Mouse (Mus musculus) layer of hippocampus, adult 2 months (tissue): ENCODE results near the gene Fam32a. TPM values are rescaled to one million over a fixed set of nuclear protein-coding genes. Genes with fewer than 3 reads are reported as not detected.

ENCODE experiments used
- DNase-seq, 2 experiments: peaks; one replicate each; pipeline ENCODE4 v3.0.0; 2022; ENCODE audit warnings: low spot score in 2 of 2
- H3K27ac ChIP-seq: fragments of 200-600 bp; 2 replicates; pipeline ENCODE4 v1.8.1; 2022
- H3K4me3 ChIP-seq: fragments of 200-600 bp; 2 replicates; pipeline ENCODE4 v1.8.1; 2022; ENCODE audit warnings: mild to moderate bottlenecking
- CTCF ChIP-seq: fragments of 200-600 bp; conservative IDR thresholded peaks from 2 replicates; pipeline ENCODE4 v1.8.1; 2022; ENCODE audit warnings: antibody characterized with exemption, mild to moderate bottlenecking, moderate library complexity
- total RNA-seq, 2 experiments: library from RNA; stranded (reverse); gene quantifications; 2 replicates each; pipeline ENCODE4 v1.2.3; 2021

The Fam32a gene
- total RNA-seq, 2 experiments from 2014 or later = 56.1 to 63.4 TPM

DNA sequence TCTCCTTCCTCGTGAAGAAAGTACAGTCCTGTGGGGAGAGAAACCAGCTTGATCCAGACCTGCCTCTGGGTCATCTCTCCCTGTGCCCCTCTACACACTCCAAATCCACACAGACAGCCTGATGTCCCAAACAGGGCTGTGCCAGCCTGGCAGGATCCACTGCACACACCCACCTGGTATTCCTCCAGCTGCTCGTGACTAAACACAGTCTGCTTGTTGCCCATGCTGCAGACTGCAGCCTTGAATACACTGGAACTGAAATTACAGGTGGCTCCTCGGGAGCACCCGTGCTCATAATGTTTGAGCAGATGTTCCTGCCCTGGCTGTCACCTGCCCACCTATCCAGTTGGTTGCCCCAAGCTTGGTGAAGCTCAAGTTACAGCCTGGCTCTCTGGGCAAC lies 6.8 kb upstream of the Fam32a start, which contains the start of gene Cib3:
Gene Cib3, minus strand, starts transcription at position 87 of the 400 bp plus-strand sequence.
- no peak for TF ChIP-seq CTCF
- DNase-seq = peak in 1 of 2 experiments; percentile 18

DNA sequence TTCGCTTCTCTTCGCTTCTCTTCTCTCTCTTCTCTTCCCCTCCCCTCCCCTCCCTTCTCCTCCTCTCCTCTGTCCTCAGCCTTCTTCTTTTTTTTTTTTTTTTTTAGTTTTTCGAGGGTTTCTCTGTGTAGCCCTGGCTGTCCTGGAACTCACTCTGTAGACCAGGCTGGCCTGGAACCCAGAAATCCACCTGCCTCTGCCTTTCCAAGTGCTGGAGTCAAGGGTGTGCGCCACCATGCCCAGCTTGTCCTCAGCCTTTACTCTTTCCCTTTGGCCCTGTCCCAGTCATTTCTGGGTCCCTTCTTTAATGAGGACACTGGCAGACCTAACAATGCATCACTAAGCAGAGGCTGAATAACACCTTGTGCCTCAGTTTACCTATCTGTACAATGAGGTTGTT lies 6.0 kb upstream of the Fam32a start, which contains the start of gene Gm11034:
Gene Gm11034, minus strand, starts transcription at position 101 of the 400 bp plus-strand sequence.
- H3K4me3 ChIP-seq = no peak within 1 kb of the TSS
- no peak for DNase-seq
- H3K27ac ChIP-seq = no peak within 1 kb of the TSS
- no peak for TF ChIP-seq CTCF

More for the DNA sequence above, 6.8 kb upstream of the Fam32a start, which contains the start of gene Cib3:
- Histone ChIP-seq H3K27ac (no peak within 1 kb of the TSS), H3K4me3 (no peak within 1 kb of the TSS)

DNA sequence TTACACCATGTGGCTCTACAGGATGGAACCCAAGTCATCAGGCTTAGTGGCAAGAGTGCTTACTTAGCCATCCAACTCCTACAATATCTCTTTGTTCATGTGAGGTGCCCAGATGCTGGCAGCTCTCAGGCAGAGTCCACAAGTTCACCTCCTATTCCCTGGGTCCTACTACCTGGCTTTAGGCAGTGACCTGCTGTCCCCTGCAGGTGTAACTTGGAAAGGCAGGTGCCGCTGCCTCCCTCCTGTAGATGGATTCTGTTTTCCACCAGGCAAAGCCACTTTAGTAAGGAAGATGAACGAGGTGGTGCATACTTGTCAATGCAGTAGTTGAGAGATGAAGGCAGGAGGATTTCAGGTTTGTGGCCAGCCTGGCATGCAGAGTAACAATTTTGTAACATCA lies 4.5 kb upstream of the Fam32a start:
- peak; percentile 51 for TF ChIP-seq CTCF
- H3K4me3 ChIP-seq = no peak overlapping the region
- no peak for DNase-seq
- H3K27ac ChIP-seq = no peak overlapping the region

DNA sequence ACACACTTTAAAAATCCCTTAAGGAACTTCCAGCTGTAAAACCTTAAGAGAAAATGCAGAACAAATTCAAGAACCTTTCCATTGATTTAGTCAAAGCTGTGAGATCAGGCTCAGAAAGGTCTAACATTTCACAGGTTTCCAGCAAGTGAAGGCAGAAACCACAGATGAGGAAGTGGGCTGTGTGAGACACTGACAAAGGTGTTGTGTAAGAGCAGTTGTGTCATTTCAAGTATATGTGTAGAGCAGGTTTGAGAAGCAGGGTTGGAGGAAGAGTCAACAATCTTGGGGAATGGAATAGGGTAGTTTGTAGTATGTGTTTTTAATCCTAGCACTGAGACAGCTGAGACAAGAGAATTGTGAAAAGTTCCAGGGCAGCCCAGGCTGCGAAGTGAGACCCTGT lies 3.7 kb upstream of the Fam32a start:
- H3K4me3 ChIP-seq = no peak overlapping the region
- TF ChIP-seq CTCF = no peak
- no peak overlapping the region for H3K27ac ChIP-seq
- no peak for DNase-seq

DNA sequence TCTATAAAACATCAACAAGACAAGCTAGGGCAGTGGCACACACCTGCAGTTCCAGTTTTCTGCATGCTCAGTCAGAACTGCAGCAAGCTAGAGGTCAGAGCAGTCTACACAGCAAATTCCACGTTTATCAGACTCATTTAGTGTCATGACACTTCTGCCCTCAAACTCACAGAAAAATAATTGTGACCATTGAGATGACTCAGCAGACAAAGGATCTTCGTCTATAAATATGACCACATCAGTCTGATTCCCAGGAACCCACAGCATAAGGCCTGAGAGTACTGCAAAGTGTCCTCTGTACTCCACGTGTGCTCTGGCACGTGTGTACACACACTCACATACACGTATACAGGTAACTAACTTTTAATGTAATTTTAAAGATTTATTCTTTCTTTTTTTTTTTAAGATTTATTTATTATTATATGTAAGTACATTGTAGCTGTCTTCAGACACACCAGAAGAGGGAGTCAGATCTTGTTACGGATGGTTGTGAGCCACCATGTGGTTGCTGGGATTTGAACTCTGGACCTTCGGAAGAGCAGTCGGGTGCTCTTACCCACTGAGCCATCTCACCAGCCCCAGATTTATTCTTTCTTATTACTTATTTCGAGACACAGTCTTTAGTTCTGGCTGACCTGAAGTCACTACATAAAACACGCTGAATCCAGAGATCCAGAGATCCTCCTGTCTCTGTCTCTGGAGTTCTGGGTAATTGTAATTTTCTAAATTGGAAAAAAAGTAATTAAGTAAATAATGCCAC lies 569 bp upstream of the Fam32a start:
- TF ChIP-seq CTCF = 0 out of 2 replicates have a peak, but pooled peaks have one; percentile 9
- no peak for DNase-seq
- H3K4me3 ChIP-seq = peak overlapping the region; percentile 78
- H3K27ac ChIP-seq = peak overlapping the region; percentile 86

DNA sequence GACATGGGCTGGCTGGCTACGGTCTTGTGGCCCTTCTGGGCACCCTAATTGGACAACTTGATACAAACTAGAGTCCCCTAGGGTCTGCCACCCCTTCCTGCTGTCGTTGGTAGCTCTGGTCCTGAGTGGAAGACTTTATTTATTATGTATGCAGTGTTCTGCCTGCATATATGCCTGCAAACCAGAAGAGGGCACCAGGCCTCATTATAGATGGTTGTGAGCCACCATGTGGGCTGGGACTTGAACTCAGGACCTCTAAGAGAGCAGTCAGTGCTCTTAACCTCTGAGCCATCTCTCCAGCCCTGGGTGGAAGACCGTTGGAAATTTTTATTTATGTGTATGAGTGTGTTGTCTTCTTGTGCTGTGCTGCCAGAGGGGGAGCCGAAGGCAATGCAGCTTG lies 1.2 kb downstream of the Fam32a start:
- peak; percentile 60 for TF ChIP-seq CTCF
- Histone ChIP-seq H3K27ac (no peak overlapping the region), H3K4me3 (peak overlapping the region; percentile 78; the same call in 1 of the 2 replicates)
- DNase-seq = no peak

DNA sequence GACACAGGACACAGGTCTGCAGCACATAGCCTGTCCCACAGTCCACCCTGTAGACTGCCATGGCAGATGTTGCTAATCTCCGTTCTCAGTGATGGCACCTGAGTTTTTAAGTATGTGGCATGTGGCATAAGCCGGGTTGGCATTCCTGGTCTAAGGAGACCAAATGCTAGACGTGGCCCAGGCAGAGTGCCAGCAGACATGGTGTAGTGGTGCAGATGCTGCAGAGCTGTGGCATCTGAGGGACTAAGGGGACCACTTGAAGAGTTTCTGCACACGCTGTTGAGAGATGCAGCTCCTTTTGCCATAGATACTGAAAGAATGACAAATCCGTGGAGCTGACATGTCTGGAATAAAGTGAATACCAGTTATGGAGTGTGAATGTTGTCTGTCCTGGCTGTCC lies 3.1 kb downstream of the Fam32a start:
- DNase-seq = no peak
- Histone ChIP-seq H3K27ac (no peak overlapping the region), H3K4me3 (no peak overlapping the region)
- TF ChIP-seq CTCF = no peak

DNA sequence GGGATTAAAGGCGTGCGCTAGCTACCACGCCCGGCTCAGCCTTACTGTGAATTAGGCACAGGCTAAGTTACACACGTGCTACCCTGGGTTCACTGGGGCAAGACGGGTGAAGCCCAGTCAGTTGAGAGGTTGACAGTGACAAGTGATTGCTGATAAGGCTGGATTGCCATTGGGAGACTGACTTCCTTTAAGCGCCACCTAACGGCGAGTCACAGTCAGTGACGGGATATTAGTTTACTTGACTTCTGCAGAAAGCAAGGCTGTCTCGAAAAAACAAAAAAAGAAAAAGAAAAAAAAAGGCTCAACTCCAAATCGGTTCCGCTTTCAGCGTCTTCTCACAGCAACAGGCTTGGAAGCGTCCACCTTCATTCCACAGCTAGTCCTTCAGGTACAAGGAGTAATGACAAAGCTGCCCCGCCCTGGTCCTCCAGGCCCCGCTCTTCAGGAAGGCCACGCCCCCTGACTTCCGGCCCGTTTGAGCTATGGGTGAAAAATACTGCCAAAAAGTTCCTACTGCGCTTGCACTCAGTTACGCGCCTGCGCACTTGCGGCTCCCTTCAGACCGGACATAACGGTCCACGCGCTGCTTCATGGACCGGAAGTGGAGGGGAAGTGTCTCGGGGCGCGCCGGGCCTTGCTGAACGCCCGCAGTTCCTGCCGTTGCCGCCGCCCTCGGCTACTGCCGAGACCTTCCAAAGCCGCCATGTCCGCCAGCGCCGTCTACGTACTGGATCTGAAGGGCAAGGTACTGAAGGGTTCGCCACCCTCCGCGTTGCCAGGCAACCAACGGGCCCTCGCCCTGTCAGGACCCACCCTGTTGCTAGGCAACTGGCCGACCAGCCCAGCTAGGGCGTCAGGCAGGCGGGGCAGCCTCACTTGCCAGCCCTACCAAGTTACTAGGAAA lies 20.2 kb downstream of the Fam32a start, which contains the start of gene Ap1m1:
Gene Ap1m1, plus strand, starts transcription at position 520 of the 904 bp plus-strand sequence.
- Histone ChIP-seq H3K4me3 (peak within 1 kb of the TSS; percentile 78), H3K27ac (peak within 1 kb of the TSS; percentile 98)
- peak; percentile 89 for TF ChIP-seq CTCF
- DNase-seq = peak; percentile 91 to 98

DNA sequence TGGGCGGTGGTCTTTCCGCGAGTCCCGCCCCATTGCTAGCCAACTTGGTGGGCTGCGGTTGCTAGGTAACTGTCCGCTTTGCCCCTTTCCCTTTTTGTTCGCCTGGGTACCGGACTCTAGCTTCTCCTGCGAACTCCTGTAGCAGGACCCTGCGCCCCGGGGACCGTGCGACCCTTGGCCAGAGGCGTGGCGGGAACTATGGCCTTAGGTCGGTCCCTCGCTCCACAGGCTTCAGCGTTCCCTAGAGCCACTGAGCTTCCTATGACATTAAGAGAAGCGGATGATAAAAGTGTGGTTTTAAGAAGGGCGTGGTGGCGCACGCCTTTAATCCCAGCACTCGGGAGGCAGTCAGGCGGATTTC lies 20.9 kb downstream of the Fam32a start:
- TF ChIP-seq CTCF = no peak
- peak overlapping the region; percentile 98 for H3K27ac ChIP-seq
- H3K4me3 ChIP-seq = peak overlapping the region; percentile 78
- no peak for DNase-seq

DNA sequence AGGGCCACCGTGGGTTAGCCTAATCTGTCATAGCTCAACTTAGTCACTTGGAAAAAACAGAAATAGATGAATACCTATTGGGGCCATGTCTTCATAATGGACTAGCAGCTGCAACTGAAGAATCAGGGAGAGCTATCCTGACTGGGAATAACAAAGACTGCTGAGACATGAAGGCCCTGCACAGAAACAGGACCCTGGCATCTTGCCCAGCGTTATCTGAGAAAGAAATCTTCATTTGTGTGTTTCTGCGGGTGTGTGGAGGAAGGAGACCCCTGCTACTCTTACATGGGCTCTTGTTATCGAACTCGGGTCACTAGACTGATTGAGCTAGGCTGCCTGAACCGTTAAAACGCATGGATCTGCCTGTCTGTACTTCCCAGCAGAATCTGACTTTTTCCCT lies 21.4 kb downstream of the Fam32a start:
- H3K27ac ChIP-seq = peak overlapping the region; percentile 98; the same call in 1 of the 2 replicates
- peak overlapping the region; percentile 78 for H3K4me3 ChIP-seq
- TF ChIP-seq CTCF = no peak
- DNase-seq = no peak

DNA sequence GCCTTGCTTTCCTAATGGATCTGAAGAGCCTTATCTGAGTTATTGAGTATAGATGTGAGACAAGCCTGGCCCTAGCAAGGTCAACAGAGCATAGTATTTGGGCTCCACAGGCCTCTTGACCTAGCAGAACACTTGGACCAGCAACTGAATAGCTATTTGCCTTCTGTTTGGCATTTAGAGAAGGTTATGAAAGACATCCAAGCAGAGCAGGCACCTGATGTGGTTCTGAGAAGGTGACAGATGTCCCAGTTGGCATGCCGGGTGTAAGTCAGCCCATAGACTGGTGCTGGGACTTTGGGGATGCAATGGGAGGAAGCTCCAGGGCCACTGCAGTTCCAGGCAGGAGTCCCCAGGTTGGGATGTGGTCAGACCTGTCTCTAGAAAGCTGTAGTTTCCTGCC lies 22.7 kb downstream of the Fam32a start:
- no peak for TF ChIP-seq CTCF
- no peak for DNase-seq
- Histone ChIP-seq H3K27ac (0 out of 2 replicates have a peak overlapping the region, but pooled peaks have one; percentile 29), H3K4me3 (no peak overlapping the region; the same call in 1 of the 2 replicates)

DNA sequence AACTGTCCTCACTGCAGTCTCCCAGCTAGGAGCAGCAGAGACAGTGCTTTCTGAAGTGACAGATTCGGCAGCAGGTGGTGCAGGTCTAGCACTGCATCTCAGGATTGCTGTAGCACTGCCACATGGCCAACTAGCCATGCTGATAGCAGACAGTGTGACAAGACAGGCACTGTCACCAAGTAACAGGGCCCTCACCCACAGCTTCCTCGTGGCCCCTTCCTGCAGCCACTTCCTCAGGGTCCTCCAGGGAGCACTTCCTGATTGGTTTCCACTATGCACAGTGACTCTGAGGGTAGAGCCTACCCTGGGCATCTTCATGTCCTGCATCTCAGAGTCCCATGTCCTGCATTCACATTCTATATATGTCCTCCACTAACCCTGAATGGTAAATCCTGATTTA lies 25.1 kb downstream of the Fam32a start:
- DNase-seq = no peak
- H3K4me3 ChIP-seq = no peak overlapping the region
- no peak for TF ChIP-seq CTCF
- H3K27ac ChIP-seq = 0 out of 2 replicates have a peak overlapping the region, but pooled peaks have one; percentile 10

DNA sequence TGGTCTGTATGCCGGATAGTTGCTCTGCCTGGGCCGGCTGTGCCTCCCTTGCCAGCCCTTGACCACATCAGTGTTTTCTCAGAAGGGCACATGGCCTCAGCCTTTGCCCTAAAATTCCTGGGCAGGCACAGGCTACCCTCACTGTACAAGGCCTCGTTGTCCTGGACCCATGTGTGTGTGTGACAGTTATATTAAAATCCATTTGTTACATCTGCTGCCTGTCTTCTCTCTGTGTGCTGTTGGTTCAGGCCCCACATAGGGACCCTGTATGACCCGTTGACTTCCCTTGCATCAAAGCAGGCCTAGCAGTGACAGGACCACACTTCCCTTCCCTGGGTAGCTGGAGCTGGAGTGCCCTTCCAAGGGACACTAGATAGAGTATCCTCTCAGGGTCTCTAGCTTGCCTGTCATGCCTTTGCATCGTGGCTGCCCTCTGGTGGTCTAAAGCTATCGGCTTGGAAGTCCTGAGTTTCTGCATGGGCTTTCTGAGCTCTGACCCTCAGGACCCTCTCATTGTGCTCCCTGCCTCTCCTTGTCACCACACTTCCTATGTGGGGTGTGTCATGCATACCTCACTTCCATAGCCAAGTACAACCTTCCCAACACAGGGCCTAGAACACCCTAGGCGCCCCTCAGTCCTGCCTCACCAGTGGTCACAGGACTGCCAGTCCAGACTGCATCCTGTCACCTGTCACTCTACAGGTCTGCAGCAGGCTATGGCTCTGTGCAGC lies 37.8 kb downstream of the Fam32a start:
- peak; percentile 76 for TF ChIP-seq CTCF
- DNase-seq = peak in 1 of 2 experiments; percentile 26
- H3K4me3 ChIP-seq = no peak overlapping the region
- no peak overlapping the region for H3K27ac ChIP-seq
